Mouse (Mus musculus) NIH3T3 (cell line): Measurements from ENCODE around the gene Kpna4.
A peak's percentile ranks its signal among the peaks of the same experiment; 100 is the strongest.

Experiments
- DNase-seq: peaks from one replicate; pipeline ENCODE4 v3.0.0-alpha.2; 2012; ENCODE audit warnings: low read depth

Gene Kpna4

DNA sequence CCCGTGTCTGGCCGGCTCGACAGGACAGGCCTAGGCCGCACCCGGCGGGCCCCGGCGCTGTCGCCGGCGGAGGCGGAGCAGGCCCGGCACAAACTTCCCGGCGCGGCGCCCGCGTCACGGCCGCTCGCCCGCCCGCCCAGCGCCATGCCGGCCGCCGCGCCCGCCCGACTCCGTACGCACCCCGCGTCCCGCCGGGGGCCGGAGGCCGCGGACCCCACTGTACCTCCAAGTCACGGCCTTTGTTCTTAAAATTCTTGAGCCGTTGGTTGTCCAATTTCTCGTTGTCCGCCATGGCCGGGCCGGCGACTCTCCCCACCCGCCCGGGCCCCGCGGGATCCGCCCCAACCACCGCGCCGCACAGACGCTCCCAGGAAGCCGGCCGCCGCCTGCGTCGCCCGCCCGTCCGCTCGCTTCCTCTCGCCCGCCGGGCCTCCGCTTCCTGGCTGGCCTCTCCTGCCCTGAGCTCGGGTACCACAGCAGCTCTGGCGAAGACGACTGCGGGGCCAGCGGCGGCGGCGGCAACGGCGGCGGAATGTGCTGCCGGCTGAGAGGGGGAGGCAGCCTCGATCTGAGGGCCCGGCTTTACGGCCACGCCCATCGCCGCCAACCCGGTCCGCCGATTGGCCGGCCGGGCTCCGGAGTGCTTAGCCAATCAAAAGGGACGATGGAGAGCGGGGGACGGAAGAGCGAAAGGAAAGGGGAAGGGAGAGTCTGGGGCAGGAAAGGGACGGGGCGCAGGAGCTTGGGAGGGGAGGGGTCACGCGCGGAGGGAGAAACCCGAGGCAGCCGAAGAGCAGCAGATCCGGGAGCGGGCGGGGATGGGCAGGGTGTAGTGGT, at the start of gene Kpna4:
TSS of gene Kpna4 (minus strand) at position 605 of the 837 bp plus-strand sequence.
- DNase-seq, result peak; percentile 97

DNA sequence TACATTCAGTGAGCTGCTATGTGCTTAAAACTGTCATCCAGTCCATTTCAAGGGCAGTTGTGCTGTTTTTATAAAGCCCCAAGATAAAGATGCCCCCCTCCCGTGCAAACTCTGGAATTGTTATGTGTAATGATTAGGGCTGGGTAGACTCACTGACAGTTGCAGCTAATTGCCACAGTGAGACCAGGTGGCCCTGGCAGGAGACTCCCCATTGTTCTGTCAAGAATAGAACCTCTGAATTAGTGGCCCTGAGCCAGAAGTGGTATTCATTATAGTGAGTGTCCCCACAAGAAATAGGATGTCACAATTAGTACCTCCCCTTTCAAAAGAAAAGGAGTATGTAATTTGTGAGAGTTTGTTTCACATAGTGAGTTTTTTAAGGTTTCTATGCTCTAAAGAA, 48.3 kb upstream of the Kpna4 start:
- DNase-seq, result no peak

DNA sequence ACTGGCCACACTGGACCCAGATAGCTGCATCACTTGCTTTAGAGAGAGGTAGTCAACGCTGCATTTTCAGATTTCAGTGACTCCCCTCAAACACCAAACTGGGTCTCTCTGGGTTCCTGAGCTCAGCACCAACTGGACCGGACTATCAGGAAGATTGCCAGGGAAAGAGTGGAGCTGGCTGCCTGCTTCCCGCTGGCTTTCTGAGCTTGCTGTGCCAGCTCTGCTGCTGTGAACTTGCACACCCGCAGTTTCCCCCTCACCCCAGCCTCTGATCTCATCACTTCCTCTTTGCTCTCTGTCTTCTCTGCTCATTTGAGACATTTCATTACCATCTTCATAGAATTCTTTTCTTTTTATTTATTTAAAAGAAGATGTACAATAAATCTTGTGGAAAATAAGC, 44.2 kb upstream of the Kpna4 start:
- peak; percentile 6 for DNase-seq

- peak; percentile 80 for DNase-seq
Observed at GRCm38 (mm10) chr3:69169796-69170195, 42.9 kb upstream of the Kpna4 start.

DNA sequence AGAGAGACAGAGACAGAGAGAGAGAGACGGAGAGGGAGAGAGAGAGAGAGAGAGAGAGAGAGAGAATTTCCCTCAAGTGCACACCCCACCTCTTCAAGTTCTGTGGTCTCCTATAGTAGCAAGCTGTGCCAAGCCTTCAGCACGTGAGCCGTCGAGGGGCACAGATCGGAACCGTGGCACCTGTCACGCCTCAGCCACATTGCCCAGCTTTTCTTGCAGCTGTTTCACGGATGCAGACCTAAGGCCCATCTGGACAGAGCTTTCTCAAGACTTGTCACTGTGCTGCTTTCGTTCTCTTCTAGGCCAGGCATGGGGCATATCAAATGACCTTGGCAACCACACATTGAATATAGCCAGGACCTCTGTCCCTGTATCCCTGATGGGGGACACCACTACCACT, 41.8 kb upstream of the Kpna4 start:
- DNase-seq, result no peak

DNA sequence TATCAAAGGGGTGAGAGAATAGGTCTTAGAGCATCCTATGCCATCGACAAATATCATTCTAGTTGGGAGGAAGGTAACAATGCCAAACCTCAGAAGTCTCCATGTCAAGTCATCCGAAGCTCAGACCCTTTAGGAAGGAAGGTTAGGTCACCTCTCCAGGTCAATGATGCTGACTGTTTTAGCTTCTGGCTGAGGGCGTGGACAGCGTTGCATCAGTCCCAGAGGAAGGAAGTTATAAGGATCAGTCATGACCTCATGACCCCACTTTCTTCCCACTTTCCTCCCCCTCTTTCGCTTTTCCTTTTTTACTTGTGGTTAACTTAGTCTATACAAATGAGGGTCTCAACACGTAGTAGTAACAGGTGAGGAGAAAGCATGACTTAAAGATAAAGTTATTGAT, 36.1 kb upstream of the Kpna4 start:
- DNase-seq, result no peak

- no peak for DNase-seq
Observed at GRCm38 (mm10) chr3:69160429-69160828, 33.5 kb upstream of the Kpna4 start.

- no peak for DNase-seq
Observed at GRCm38 (mm10) chr3:69159501-69159900, 32.6 kb upstream of the Kpna4 start.

DNA sequence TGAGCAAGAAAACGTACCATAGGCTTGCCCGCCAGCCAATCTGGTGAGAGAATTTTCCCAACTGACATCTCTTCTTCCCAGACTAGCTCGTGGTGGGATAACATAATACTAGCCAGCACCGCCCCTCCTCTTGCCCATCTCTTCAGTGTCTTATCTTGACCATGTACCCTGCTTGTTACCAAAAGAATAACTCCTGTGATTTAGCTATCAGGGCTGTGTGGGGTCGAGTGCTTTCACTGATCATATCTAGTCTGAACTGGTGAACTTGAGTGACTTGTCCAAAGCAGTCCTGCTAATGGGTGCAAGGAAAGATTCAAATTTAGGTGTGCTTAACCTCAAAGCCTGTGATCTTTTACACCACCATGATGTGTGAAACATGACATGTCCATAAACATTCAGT, 31.0 kb upstream of the Kpna4 start:
- DNase-seq, result no peak

GRCm38 (mm10) chr3:69156484-69156883, 29.6 kb upstream of the Kpna4 start:
- DNase-seq, result no peak

GRCm38 (mm10) chr3:69154691-69155090, 27.8 kb upstream of the Kpna4 start:
- DNase-seq, result no peak

- no peak for DNase-seq
Observed at GRCm38 (mm10) chr3:69150921-69151320, 24.0 kb upstream of the Kpna4 start.

DNA sequence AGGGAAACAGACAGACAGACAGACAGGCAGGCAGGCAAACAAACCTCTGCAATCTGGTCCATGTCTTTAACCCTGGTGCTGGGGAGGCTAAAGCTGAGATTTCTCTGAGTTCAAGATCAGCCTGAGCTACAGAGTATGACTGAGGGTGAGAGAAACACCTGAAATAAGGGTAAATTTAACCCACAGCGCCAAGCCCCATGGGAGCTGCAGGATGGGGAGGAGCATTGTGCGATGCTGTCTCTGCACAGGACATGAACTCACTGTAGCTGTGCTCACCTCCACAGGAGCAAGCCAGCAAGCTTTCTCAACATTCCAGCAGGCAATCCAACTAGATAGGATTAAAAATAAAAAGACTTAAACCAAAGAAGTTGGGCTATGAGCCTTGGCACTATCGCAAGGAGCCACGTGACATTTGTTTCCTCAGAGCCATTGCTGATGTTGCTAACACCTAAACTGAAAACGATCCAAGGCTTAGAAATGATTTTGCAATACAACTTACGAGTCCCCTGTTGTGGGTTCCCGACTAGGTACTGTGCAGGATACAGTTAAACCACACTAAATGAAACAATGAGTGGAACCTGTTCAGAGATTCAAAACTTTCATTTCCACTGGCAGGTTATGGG, 15.6 kb upstream of the Kpna4 start:
- DNase-seq, result no peak

DNA sequence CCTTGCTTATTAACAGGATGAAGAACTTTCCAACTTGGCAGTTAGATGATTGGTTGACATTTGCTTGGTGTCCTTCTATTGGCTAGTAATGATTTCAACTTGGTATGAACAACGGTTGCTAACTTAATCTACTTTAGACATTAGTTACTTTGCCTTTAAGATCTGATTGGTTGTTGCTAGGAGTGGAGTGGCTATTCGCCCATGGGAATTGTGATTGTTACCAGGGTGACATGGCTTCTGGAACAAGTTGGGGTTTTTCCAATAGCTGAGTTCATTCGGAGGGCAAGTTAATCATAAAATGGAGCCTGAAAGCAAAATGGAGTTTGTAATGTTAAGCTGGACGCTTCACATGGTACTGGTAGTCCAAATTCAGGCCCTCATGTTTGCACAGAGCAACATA, 13.9 kb upstream of the Kpna4 start:
- DNase-seq, result no peak

DNA sequence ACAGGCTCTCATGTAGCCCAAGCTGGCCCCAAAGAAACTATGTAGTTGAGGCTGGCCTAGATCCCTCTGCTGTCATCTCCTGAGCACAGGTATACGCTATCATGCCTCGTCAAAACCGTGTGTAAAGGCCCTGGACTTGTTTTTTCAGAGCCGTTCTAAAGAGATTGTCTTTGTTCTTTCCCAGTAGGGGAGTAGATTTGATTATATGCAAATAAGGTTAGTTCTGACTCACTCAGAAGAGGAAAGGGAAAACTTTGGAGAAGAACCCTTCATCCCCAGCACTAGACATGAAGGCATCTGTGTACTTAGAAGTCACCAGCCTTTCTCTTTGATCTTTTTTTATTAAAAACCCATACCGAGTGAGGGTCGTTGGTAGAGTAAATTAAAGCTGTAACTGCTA, 9.1 kb upstream of the Kpna4 start:
- DNase-seq, result no peak

GRCm38 (mm10) chr3:69130973-69131372, 4.1 kb upstream of the Kpna4 start:
- no peak for DNase-seq

DNA sequence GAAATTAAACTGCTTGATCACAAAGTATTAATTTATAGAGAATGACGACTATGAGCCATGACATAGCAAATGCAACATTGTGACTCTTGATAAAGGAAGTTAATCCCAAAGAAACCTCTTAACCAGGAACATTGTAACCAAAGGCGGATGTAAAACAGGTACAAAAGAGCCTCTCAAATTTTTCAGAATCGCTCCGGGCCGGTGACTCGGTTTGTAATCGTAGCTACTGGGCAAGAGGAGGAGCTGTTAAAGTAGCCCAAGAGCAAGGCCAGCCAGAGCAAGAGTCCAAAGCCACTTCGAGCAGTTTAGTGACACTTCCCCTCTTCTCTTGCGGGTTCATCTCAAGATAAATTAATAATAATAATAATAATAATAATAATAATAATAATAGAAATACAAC, 780 bp upstream of the Kpna4 start:
- DNase-seq, result peak; percentile 47

- no peak for DNase-seq
Observed at GRCm38 (mm10) chr3:69127346-69127678, 399 bp upstream of the Kpna4 start.

- peak; percentile 64 for DNase-seq
Observed at GRCm38 (mm10) chr3:69125891-69126508, 913 bp downstream of the Kpna4 start.

DNA sequence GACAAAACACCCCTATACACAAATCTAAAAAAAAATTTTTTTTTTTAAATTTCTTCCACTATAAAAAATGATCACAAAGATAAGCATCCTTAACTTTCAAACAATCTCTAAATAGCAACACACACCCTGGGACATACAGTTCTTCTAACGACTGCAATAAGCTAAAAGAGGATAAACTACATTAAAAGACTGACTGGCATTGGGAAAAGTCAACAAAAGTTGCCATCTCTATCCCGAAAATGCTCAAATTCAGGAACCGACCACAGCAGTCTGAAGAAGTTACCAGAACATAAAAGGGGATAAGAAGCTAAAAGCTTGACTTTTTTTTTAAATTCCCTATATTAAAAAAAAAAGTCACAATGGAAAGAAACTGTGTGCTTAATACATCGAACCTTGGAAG, 1.5 kb downstream of the Kpna4 start:
- no peak for DNase-seq

- DNase-seq, result peak; percentile 68
Observed at GRCm38 (mm10) chr3:69118827-69119226, 8.1 kb downstream of the Kpna4 start.

DNA sequence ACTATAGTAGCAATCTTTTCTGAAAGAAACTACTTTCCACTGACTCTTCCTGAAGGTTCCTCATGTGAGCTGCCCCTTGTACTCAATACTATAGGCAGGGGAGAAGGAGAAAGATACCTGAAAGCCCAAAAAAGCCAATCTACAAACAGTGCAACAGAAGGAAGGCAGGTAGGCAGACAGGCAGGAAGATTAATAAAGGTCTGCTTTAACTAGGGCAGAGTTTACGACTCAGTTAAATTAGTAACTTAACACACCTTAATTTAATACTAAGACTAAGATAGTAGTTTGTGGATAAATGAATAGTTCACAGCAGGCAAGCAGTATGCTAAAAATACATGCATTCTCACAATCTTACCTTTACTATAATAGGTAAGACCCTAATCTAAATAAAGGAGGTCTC, 12.2 kb downstream of the Kpna4 start:
- no peak for DNase-seq

- DNase-seq, result no peak
Observed at GRCm38 (mm10) chr3:69113956-69114355, 13.0 kb downstream of the Kpna4 start.
